Mouse (Mus musculus) bone marrow macrophage, adult 2 months (primary cell): ENCODE measurements around the gene Tacc2.

Source experiments
- CTCF ChIP-seq: IDR thresholded peaks from 2 replicates; pipeline ENCODE4 v1.5.1; 2012; ENCODE audit warnings: low read depth, mild to moderate bottlenecking, low read length, moderate library complexity
- POLR2A ChIP-seq: IDR thresholded peaks from 2 replicates; pipeline ENCODE4 v1.6.1; 2012; ENCODE audit warnings: mild to moderate bottlenecking, low read depth, low read length, borderline replicate concordance

- TF ChIP-seq CTCF (no peak), POLR2A (no peak)
Observed at GRCm38 (mm10) chr7:130586521-130587072, 9.4 kb downstream of the Tacc2 start.
